Mouse (Mus musculus): ENCODE data around the gene Haao. TPM values are rescaled to one million over a fixed set of nuclear protein-coding genes. Genes with fewer than 3 reads are reported as not detected.
A peak's percentile ranks its signal among the peaks of the same experiment; 100 is the strongest.

The Haao gene
- polyA plus RNA-seq, 1 experiment from 2014 or later = 88.0 TPM

DNA sequence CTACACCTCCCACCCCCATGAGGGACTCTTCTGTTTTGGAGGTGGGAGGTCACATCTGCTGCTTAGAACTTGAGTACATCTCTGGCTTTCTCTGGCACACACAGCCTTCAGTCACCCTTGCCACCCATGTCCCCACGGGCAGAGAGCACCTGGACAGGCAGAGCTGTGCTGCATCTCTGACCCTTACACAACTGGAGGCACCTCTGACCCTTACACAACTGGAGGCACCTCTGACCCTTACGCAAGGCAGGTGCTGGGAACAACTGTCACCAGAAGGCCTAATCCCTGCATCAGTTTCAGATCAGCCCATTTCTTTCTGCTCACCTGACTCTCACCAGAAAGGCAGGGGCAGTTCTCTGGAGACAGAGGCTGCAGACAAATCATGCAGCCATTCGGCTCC is 11.7 kb downstream of the Haao start:
- H3K27me3 ChIP-seq (ENCODE audit: control insufficient read depth, insufficient read depth, low read depth, low read length) = no peaks in the 10 kb centered on the region
- H3K4me3 ChIP-seq (ENCODE audit: low read depth, low read length) = no peak overlapping the region
- H3K9ac ChIP-seq (ENCODE audit: low read depth, low read length) = no peak overlapping the region
- peaks cover 8% of the 10 kb centered on the region for H3K4me1 ChIP-seq (ENCODE audit: control insufficient read depth, low read depth, low read length)
- peak overlapping the region; percentile 75 for H3K27ac ChIP-seq (ENCODE audit: low read length)
- no peaks in the 10 kb centered on the region for H3K9me3 ChIP-seq (replicated peaks; ENCODE audit: control insufficient read depth, low read length)
- H3K36me3 ChIP-seq (ENCODE audit: control insufficient read depth, insufficient read depth) = no peaks in the 10 kb centered on the region
- WGBS (ENCODE audit: insufficient replicate concordance) = 61% methylated on average over 3 of the region's 3 CpGs
- H3K4me2 ChIP-seq (ENCODE audit: low read depth, low read length) = no peak overlapping the region
- ATAC-seq (ENCODE audit: low read depth) = peak; percentile 92

DNA sequence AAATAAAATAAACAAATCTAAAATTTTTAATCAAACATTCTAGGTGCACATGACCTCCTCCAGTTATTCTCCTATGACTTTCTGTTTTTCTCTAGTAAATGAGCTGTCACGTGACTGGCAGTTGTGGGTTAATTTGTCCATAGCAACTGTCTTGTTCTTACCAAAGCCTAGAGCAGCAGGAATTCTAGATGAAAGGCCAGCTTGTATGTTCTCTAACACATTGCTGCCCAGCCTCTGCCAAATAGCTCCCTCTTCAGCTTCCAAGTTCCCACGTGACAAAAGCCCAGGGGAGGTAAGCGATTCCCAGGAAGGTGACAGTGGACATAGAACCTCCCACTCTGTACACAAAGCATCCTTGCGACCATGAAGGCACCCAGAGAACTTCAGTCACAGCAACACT is 13.6 kb downstream of the Haao start:
- Histone ChIP-seq H3K9ac (ENCODE audit: low read depth, low read length) (no peak overlapping the region), H3K36me3 (ENCODE audit: control insufficient read depth, insufficient read depth) (no peaks in the 10 kb centered on the region), H3K9me3 (replicated peaks; ENCODE audit: control insufficient read depth, low read length) (no peaks in the 10 kb centered on the region), H3K27me3 (ENCODE audit: control insufficient read depth, insufficient read depth, low read depth, low read length) (no peaks in the 10 kb centered on the region), H3K4me2 (ENCODE audit: low read depth, low read length) (no peak overlapping the region), H3K27ac (ENCODE audit: low read length) (no peak overlapping the region), H3K4me3 (ENCODE audit: low read depth, low read length) (no peak overlapping the region), H3K4me1 (ENCODE audit: control insufficient read depth, low read depth, low read length) (peaks cover 8% of the 10 kb centered on the region)
- ATAC-seq (ENCODE audit: low read depth) = no peak
- 52% methylated on average over 4 of the region's 4 CpGs for WGBS (ENCODE audit: insufficient replicate concordance)

DNA sequence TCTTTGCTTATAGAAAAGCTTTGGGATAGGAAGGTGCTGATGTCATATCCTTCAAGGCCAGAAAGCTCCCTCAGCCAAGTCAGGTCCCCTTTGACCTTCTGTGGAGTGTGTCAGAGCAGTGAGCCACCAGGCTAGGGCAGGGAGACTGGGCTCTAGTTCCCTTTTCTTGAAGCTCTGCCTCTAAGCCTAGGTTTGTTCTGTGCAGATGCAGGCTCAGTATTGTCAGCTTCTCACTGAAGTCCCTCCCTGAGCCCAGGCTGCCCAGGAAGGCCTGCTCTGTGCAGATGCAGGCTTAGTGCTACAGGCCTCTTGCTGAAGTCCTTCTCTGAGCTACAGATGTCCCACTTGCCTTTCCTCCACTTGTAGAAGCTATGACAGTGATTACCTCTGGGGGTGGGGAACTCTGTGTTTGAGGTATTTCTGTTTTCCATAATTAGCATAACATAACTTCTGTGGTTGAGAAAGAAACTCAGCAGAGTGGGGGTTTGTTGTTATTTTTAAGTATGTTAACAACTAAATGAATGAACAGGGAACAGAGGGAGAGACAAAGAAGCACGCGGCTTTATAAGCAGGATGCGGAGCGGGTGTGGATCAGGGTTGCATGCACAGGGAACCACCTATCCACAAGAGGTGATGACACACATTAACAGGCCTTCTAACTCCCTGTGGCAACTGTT is 17.0 kb downstream of the Haao start:
- Histone ChIP-seq H3K27me3 (ENCODE audit: control insufficient read depth, insufficient read depth, low read depth, low read length) (no peaks in the 10 kb centered on the region), H3K27ac (ENCODE audit: low read length) (0 out of 2 replicates have a peak overlapping the region, but pooled peaks have one; percentile 20), H3K9ac (ENCODE audit: low read depth, low read length) (no peak overlapping the region), H3K36me3 (ENCODE audit: control insufficient read depth, insufficient read depth) (no peaks in the 10 kb centered on the region), H3K4me2 (ENCODE audit: low read depth, low read length) (no peak overlapping the region), H3K9me3 (replicated peaks; ENCODE audit: control insufficient read depth, low read length) (no peaks in the 10 kb centered on the region), H3K4me3 (ENCODE audit: low read depth, low read length) (no peak overlapping the region), H3K4me1 (ENCODE audit: control insufficient read depth, low read depth, low read length) (peaks cover 8% of the 10 kb centered on the region)
- ATAC-seq (ENCODE audit: low read depth) = 0 out of 2 replicates have a peak, but pooled peaks have one; percentile 19
- 76% methylated on average over 4 of the region's 4 CpGs for WGBS (ENCODE audit: insufficient replicate concordance)

DNA sequence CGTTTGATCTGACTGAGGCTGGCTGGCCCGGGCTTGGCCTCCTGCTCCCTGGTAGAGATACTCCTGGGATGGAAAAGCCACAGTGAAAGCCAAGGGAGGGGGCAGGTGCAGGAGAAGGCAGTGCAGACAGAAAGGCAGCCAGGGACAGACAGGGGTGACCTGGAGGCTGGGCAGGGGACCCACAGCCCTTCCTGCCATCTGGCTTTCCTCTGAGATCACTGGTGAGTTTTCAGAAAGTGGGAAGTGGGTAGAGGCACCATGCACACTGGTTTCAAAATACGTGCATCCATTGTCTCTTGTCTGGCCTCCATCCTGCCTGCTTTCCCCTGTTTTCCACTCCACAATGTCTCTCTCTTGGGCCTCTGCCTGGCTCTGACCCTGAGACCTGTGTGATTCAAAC is 18.4 kb downstream of the Haao start:
- Histone ChIP-seq H3K4me1 (ENCODE audit: control insufficient read depth, low read depth, low read length) (peaks cover 5% of the 10 kb centered on the region), H3K27ac (ENCODE audit: low read length) (no peak overlapping the region), H3K36me3 (ENCODE audit: control insufficient read depth, insufficient read depth) (no peaks in the 10 kb centered on the region), H3K9ac (ENCODE audit: low read depth, low read length) (no peak overlapping the region), H3K4me3 (ENCODE audit: low read depth, low read length) (no peak overlapping the region), H3K4me2 (ENCODE audit: low read depth, low read length) (no peak overlapping the region), H3K9me3 (replicated peaks; ENCODE audit: control insufficient read depth, low read length) (no peaks in the 10 kb centered on the region), H3K27me3 (ENCODE audit: control insufficient read depth, insufficient read depth, low read depth, low read length) (no peaks in the 10 kb centered on the region)
- 41% methylated on average over 3 of the region's 3 CpGs for WGBS (ENCODE audit: insufficient replicate concordance)
- no peak for ATAC-seq (ENCODE audit: low read depth)

DNA sequence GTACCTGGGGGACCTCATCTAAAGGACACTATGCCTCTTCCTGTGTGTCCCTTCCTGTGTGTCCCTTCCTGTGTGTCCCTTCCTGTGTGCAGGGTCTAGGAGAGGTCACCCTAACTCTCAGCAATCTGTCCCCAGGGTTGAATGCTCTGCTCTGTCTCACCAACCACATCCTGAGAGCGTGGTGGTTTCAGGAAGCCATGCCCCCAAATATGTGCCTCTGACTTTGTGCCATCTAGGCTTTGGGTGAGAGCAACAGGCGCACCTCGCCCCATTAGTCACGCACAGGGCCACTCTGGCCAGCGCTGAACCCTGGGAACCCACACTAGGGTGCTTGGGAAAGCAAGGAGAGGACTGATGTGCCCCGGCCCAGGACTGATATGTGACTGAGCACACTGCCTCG is 23.9 kb downstream of the Haao start:
- H3K4me2 ChIP-seq (ENCODE audit: low read depth, low read length) = no peak overlapping the region
- H3K9ac ChIP-seq (ENCODE audit: low read depth, low read length) = no peak overlapping the region
- no peak for ATAC-seq (ENCODE audit: low read depth)
- H3K27me3 ChIP-seq (ENCODE audit: control insufficient read depth, insufficient read depth, low read depth, low read length) = no peaks in the 10 kb centered on the region
- no peak overlapping the region for H3K27ac ChIP-seq (ENCODE audit: low read length)
- no peak overlapping the region for H3K4me3 ChIP-seq (ENCODE audit: low read depth, low read length)
- no peaks in the 10 kb centered on the region for H3K36me3 ChIP-seq (ENCODE audit: control insufficient read depth, insufficient read depth)
- no peaks in the 10 kb centered on the region for H3K9me3 ChIP-seq (replicated peaks; ENCODE audit: control insufficient read depth, low read length)
- H3K4me1 ChIP-seq (ENCODE audit: control insufficient read depth, low read depth, low read length) = no peaks in the 10 kb centered on the region
- 48% methylated on average over 7 of the region's 7 CpGs for WGBS (ENCODE audit: insufficient replicate concordance)

DNA sequence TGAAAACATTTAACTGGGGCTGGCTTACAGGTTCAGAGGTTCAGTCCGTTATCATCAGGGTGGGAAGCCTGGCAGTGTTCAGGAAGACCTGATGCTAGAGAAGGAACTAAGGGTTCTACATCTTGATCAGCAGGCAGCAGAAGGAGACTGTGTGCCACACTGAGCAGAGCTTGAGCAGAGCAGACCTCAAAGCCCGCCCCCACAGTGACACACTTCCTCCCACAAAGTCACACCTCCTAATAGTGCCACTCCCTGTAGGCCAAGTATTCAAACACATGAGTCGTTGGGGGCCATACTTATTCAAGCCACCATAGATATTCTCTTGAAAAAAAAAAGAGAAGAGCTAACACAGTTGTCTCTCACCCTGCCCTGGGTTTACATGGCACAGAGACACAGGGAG is 25.9 kb downstream of the Haao start:
- Histone ChIP-seq H3K27me3 (ENCODE audit: control insufficient read depth, insufficient read depth, low read depth, low read length) (no peaks in the 10 kb centered on the region), H3K36me3 (ENCODE audit: control insufficient read depth, insufficient read depth) (no peaks in the 10 kb centered on the region), H3K4me1 (ENCODE audit: control insufficient read depth, low read depth, low read length) (no peaks in the 10 kb centered on the region), H3K4me3 (ENCODE audit: low read depth, low read length) (no peak overlapping the region), H3K9ac (ENCODE audit: low read depth, low read length) (no peak overlapping the region), H3K4me2 (ENCODE audit: low read depth, low read length) (no peak overlapping the region), H3K9me3 (replicated peaks; ENCODE audit: control insufficient read depth, low read length) (no peaks in the 10 kb centered on the region), H3K27ac (ENCODE audit: low read length) (no peak overlapping the region)
- ATAC-seq (ENCODE audit: low read depth) = no peak
- 63% methylated on average over 3 of the region's 3 CpGs for WGBS (ENCODE audit: insufficient replicate concordance)

DNA sequence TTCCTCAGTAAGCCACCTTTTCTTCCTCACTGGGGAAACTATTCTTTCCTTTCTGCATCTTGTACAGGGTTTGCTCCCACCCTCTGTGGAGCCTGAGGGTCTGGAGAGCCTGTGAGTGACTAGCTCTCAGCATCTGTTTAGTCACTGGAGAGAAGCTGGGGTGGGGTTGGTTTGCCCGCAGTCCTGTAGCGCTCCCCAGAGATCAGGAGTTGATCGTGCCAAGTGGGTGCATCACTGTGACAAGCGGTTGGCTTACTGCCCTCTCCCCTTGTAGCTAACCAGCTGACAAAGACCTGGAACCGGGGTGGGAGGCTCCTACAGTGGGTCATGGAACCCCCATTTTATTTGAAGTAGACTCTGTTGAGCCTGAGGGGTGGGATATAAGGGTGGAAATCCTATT is 27.1 kb downstream of the Haao start:
- Histone ChIP-seq H3K36me3 (ENCODE audit: control insufficient read depth, insufficient read depth) (no peaks in the 10 kb centered on the region), H3K4me3 (ENCODE audit: low read depth, low read length) (no peak overlapping the region), H3K4me1 (ENCODE audit: control insufficient read depth, low read depth, low read length) (no peaks in the 10 kb centered on the region), H3K27me3 (ENCODE audit: control insufficient read depth, insufficient read depth, low read depth, low read length) (no peaks in the 10 kb centered on the region), H3K27ac (ENCODE audit: low read length) (no peak overlapping the region), H3K4me2 (ENCODE audit: low read depth, low read length) (no peak overlapping the region), H3K9ac (ENCODE audit: low read depth, low read length) (no peak overlapping the region), H3K9me3 (replicated peaks; ENCODE audit: control insufficient read depth, low read length) (no peaks in the 10 kb centered on the region)
- 76% methylated on average over 5 of the region's 5 CpGs for WGBS (ENCODE audit: insufficient replicate concordance)
- ATAC-seq (ENCODE audit: low read depth) = no peak

DNA sequence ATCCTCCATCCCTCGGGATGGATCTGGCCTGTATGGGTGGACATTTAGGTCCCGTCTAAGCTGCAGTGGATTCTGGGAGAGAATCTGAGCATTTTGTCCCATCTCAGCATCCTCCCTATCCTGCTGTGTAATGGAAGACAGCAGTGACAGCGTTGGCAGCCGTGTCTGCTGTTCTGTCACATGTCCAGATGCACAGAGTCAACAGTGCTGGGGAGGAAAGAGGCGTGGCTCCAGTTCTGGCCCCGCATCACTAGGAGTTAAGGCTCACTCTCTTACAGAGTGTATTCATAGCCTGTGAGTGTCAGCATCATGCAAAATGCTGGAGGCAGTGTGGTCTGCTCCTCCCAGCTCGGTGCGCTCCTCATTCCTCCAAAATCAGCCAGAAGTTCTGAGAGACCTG is 28.3 kb downstream of the Haao start:
- no peaks in the 10 kb centered on the region for H3K36me3 ChIP-seq (ENCODE audit: control insufficient read depth, insufficient read depth)
- H3K4me3 ChIP-seq (ENCODE audit: low read depth, low read length) = no peak overlapping the region
- peak; percentile 36; the same call in 1 of the 2 replicates for ATAC-seq (ENCODE audit: low read depth)
- H3K27me3 ChIP-seq (ENCODE audit: control insufficient read depth, insufficient read depth, low read depth, low read length) = no peaks in the 10 kb centered on the region
- no peaks in the 10 kb centered on the region for H3K9me3 ChIP-seq (replicated peaks; ENCODE audit: control insufficient read depth, low read length)
- H3K4me1 ChIP-seq (ENCODE audit: control insufficient read depth, low read depth, low read length) = no peaks in the 10 kb centered on the region
- WGBS (ENCODE audit: insufficient replicate concordance) = 50% methylated on average over 8 of the region's 8 CpGs
- no peak overlapping the region for H3K9ac ChIP-seq (ENCODE audit: low read depth, low read length)
- H3K27ac ChIP-seq (ENCODE audit: low read length) = no peak overlapping the region
- no peak overlapping the region for H3K4me2 ChIP-seq (ENCODE audit: low read depth, low read length)

DNA sequence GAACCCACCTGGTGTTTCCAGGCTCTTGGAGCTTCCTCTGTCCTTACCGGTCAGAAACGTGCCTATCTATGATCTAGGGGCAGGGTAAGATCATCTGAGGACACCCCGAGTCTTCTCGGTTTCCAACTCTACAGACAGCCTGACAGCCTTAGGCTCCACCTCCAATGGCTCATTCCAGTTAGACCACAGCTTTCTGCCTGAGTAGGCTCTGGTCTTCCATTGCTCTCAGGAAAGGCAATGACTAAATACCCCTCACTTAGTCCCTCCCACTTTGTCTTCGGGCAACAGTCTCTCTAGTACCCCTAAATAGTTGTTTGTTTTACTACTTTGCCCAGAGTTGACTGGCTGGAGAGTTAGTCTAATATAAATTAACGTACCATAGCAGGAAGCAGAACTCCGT is 30.8 kb downstream of the Haao start:
- no peak for ATAC-seq (ENCODE audit: low read depth)
- H3K9ac ChIP-seq (ENCODE audit: low read depth, low read length) = no peak overlapping the region
- no peak overlapping the region for H3K27ac ChIP-seq (ENCODE audit: low read length)
- no peak overlapping the region for H3K4me2 ChIP-seq (ENCODE audit: low read depth, low read length)
- H3K4me1 ChIP-seq (ENCODE audit: control insufficient read depth, low read depth, low read length) = peaks cover 2% of the 10 kb centered on the region; the same call in 1 of the 2 replicates
- H3K36me3 ChIP-seq (ENCODE audit: control insufficient read depth, insufficient read depth) = no peaks in the 10 kb centered on the region; the same call in 1 of the 2 replicates
- WGBS (ENCODE audit: insufficient replicate concordance) = 39% methylated on average over 7 of the region's 7 CpGs
- H3K27me3 ChIP-seq (ENCODE audit: control insufficient read depth, insufficient read depth, low read depth, low read length) = no peaks in the 10 kb centered on the region
- no peaks in the 10 kb centered on the region for H3K9me3 ChIP-seq (replicated peaks; ENCODE audit: control insufficient read depth, low read length)
- H3K4me3 ChIP-seq (ENCODE audit: low read depth, low read length) = no peak overlapping the region

Data from liver, embryonic 16.5 days (tissue).